Mouse (Mus musculus): Measurements from ENCODE around the gene Psmd14.

- TF ChIP-seq CTCF (IDR thresholded peaks at IDR 0.05; ENCODE audit: control insufficient read depth, insufficient read depth, insufficient replicate concordance, low read depth, low read length), result no peak
- TF ChIP-seq POLR2A (IDR thresholded peaks at IDR 0.05; ENCODE audit: control insufficient read depth, low read depth, low read length), result no peak
Measured at GRCm38 (mm10) chr2:61780794-61781193, 69.3 kb downstream of the Psmd14 start.
